Mouse (Mus musculus): ENCODE measurements around the gene Itprip.

Gene Itprip

DNA sequence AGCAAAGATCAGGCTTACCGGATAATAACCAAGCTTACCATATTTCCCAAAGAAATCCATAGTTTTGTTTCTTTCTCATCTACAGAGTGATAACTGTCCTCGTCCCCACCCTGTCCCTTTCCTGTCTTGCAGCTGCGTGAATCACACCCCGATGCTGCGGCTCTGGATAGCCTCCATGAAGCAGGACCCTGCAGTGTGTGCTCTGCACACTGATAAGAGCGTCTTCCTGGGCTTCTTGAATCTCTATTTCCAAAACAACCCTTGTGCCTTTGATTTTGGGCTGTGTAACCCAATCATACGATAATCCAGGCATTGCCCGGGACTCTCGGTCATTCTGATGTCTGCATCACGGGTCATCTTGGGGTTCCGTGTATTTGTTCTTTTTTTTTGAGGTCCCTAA lies 33.2 kb downstream of the Itprip start:
- no peak for DNase-seq (ENCODE audit: low read depth, low spot score)

DNA sequence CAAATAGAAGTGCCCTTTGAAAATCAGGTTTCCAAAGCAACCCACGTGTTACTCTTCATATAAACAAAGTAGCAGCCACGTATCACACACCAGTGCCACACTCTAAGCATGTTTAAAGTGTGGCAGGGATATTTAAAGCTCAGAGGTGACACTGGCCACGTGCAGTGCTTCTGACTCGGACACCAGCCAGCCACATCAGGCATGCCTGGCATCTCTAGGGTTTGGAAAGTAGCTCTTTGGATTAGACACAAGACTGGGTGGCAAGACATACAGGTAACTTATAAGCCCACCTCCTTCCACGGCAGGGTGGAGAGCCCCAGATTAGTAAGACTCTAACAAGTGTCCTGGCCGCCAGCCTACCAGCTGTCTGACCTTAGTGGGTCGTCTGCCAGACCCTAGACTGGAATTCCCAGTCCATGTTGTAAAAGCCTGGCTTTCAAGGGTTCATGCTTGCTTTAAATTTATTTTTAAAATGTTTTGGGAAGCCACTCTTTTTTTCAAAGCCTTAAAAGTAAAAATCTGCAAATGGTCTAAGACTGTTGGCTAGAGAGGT lies 33.8 kb downstream of the Itprip start:
- no peak for DNase-seq (ENCODE audit: low read depth, low spot score)

DNA sequence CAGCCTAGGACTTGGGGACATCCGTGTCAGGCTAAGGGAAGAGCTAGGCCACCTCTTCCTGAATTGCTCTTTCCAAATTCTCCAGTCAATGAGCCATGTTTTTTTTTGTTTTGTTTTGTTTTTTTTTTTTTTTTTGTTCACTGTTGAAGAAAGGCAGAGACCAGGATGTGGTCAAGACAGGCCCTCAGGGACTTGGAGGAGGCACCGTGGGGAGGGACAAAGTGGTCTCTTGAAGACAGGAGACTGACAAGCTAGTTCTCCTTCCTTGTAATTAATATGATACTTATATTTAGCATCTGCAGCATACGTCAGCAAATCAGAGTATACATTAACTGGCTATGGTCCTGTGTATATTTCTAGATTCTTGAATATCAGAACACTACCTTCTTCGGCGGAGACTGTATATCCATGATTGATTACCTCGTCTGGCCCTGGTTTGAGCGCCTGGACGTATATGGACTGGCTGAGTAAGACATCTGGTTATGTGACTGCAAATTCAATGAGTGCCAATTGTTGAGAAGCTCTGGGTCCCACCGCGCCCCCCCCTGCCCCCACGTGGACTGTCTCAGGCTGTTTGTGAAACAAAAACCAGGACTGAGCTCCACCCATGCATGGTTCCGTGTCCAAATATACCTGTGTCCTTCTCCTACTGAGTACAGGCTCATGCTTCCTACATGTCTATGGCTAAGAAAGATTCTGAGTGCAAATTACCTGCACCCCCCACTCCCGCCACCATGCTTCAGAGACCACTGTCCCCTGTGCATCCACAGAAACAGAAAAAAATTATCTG lies 34.6 kb downstream of the Itprip start:
- peak; percentile 88 for DNase-seq (ENCODE audit: low read depth, low spot score)

GRCm38 (mm10) chr19:47882882-47883254 lies 36.2 kb downstream of the Itprip start:
- no peak for DNase-seq (ENCODE audit: low read depth, low spot score)

DNA sequence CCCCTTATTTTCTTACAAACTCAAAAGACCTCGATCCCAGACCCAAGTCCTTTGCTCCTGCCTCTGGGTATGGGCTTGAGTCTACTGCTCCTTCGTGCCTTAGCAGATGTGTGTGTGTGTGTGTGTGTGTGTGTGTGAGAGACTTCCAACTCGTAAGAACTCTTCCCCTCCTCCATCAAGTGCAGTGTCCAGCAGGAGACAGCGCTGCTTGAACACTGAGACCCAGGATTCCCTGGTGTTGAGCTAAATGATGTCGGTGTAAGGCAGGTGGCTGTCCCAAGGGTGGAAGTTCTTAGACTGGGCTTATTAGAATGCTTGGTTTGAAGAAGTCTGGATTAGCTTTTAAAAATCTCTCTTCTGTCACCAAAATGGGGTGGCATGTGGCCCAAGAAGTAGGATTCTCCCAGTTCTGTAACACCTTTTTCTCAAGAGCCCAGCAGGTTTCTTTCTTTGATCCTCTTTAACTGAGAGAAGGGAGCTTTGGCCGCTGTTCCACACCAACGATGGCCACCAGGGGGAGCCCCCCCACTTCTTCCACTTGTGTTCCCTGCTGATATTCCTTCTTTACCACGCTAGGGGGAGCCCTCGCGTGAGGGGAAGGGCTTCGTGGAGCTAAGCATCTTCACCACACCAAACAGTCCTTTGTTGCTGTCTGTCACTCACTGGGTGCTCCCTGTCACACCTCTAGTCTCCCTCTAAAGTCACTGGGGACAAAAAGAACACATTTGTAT lies 36.8 kb downstream of the Itprip start:
- DNase-seq (ENCODE audit: low read depth, low spot score): peak; percentile 95

- DNase-seq (ENCODE audit: low read depth, low spot score): no peak
Measured at GRCm38 (mm10) chr19:47881538-47881937, 37.6 kb downstream of the Itprip start.

DNA sequence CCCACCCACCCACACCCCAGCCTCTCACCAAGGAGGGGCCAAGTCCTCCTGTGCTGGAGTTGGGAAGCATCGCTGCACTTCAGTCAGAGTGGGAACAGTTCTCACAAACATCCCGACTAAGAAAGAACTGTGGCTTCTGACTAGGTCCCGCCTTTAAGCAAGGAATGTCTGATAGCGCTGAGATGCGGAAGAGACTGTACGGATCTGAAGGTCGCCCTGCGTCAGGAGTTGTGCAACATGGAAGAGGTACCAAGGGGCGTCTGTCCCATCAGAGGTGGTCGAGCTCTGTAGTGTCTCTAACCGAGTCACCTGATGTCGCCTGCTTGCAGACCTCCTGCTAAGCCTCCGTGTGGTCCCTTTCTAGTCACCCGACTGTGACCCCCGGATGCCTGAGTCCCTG lies 42.8 kb downstream of the Itprip start:
- DNase-seq (ENCODE audit: low read depth, low spot score): no peak

DNA sequence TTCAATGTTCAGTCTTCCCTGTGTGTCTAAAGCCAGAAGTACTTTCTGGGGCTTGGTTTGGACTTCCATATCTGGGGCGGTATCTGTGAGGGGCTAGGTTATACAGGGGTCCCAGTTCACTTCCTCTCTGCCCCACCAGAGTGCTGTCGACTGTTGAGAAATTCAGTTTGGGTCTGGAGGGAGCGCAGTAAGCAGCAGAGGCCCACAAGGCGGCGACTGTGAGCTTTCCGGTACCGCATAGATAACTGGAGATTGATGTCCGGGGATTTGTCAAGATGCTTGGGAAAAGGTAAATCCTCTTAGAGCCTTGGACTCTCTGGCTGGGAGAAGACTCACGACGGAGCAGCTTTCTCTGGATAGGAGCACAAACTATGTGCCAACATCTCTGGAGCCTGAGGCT lies 47.6 kb downstream of the Itprip start:
- peak; percentile 65 for DNase-seq (ENCODE audit: low read depth, low spot score)

DNA sequence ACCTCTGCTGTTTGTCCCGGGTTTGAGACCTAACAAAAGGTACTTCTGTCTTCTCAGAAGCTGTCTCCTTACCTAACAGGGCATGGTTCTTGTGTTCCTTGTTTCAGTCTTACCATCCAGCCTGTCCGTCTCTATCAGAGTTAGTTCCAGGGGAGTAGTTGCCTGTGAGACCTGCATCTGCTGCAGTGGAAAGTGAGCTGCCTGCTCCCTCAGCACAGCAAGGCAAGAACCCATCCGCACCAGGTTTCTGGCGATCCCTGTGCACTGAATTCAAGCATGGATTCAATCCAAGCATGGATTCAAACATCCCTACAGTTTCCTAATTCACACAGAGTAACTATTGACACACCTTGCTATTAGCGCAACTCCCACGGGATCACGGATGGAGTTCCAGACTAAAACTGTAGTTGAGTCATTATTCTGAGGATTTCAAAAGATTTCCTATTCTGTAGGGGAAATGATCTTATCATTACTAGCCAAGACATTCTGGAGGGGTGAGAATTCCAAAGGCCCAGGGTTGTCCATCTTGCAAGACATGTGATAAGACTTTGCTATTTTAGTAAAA lies 48.9 kb downstream of the Itprip start:
- peak; percentile 89 for DNase-seq (ENCODE audit: low read depth, low spot score)

DNA sequence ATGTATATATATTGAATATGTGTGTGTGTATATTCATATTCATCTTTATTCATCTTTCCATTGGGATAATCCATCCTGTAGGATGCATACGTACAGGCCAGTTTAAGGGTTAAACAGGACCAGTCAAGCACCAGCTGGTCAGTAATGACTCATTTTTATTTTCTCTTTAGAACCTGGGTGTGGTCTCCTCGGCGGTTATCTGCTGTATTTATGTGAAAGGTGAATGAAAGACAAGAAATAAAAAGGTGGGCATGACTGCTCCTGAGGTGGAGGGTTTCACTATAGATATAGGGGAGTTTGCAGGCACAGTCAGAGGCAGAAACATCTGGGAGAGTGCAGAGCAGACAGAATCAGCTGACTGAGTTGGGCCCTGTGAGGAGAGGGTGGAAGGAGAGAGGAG lies 49.6 kb downstream of the Itprip start:
- DNase-seq (ENCODE audit: low read depth, low spot score): peak; percentile 82

DNA sequence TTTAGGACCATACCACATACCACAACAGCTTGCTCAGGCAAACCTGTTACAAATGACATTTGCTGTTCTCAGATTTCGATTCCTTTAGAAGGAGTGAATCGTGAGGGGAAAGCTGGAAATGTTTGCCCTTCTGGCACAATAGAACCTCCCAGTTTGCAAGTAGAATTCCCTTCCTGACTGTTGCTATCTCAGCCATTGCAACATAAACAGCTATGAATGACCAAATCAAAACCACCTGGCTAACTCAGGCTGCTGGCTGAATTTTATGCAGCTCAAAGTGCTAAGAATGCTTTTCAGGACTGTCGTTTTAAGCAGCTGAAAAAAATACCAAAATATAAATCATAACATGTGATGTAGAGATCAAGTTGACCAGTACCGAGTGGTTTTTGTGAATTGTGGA lies 50.1 kb downstream of the Itprip start:
- DNase-seq (ENCODE audit: low read depth, low spot score): peak; percentile 85

GRCm38 (mm10) chr19:47867628-47868175 lies 51.4 kb downstream of the Itprip start:
- DNase-seq (ENCODE audit: low read depth, low spot score): peak; percentile 52

DNA sequence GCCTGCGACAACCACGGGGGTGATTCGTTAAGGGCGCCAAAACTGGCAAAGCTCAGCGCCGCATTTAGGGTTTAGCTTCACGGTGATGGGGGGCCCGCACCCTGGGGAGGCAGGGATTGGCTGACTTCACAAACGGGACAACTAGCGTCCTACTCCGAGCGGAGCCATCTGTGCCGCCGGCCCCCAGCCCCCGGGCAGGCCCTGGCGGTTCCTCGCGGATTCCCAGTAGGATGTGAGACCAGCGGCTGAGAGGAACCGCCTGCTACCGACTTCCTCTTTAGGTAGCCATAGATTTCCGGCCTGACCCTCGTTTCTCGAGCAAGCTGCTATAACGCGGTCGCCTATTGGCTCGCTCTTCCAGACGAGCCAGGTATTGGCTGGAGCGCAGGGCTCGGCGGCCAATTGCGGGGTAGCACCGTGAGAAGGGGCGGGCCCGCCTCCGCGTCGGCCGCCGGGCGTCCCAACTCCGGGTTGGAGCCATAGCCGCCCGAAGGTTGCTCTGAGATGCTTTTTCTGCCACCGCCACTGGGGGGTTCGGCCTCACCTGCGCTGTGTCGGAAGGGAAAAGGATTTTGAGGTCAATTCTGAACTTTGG lies 53.6 kb downstream of the Itprip start, which contains the start of gene Gsto2:
TSS of gene Gsto2 (plus strand) at position 182 of the 595 bp plus-strand sequence.
- peak; percentile 85 for DNase-seq (ENCODE audit: low read depth, low spot score)

- DNase-seq (ENCODE audit: low read depth, low spot score): no peak
Measured at GRCm38 (mm10) chr19:47864721-47865120, 54.4 kb downstream of the Itprip start.

DNA sequence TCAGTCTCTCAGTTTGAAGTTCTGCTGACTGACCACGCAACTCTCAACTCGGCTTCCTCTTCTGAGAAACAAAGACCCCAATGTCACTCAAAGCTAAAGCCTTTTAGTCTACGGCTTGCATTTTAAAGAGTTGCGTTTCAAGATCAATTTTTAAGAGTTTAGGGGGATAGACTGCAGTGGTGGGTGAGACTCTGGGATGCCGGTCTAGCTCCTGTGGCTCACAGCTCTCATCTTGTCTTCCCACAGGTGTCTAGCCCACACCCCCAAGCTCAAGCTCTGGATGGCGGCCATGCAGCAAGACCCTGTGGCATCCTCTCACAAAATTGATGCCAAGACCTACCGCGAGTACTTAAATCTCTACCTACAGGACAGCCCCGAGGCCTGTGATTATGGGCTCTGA lies 55.0 kb downstream of the Itprip start:
- DNase-seq (ENCODE audit: low read depth, low spot score): no peak

DNA sequence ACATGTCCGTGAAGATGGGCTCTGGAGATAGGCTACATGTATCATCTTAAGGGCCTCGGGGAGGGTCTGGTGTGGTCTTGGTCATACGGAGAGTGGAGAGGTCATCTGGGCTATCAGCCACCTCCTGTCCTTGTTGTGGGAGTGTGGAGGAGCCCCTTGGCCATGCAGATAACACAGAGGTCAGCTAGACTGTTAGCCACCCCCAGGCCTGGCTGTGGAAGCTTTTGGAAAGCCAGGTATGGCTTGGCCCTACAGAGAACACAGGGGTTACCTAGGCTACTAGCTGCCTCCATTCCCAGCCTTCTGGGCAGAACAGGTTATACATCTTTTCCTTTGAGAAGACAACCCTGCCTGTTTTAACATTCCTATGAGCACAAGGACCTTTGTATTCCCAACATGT lies 56.5 kb downstream of the Itprip start:
- DNase-seq (ENCODE audit: low read depth, low spot score): no peak

DNA sequence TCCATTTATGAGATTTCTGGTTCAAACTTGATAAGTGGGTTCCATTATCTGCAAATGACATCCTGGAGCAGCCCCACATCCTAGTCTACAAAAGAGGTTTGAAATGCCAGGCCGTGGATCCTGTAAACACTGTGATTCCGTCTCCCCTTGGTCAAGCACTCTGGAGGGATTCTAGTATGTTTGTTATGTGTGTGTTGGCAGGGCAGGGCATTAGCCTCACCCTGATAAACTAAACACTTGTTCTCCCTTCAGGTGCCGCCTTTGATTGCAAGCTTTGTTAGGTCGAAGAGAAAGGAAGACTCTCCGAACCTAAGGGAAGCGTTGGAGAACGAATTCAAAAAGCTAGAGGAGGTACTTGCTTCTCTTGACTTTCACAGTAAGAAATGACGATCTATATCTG lies 59.9 kb downstream of the Itprip start:
- no peak for DNase-seq (ENCODE audit: low read depth, low spot score)

DNA sequence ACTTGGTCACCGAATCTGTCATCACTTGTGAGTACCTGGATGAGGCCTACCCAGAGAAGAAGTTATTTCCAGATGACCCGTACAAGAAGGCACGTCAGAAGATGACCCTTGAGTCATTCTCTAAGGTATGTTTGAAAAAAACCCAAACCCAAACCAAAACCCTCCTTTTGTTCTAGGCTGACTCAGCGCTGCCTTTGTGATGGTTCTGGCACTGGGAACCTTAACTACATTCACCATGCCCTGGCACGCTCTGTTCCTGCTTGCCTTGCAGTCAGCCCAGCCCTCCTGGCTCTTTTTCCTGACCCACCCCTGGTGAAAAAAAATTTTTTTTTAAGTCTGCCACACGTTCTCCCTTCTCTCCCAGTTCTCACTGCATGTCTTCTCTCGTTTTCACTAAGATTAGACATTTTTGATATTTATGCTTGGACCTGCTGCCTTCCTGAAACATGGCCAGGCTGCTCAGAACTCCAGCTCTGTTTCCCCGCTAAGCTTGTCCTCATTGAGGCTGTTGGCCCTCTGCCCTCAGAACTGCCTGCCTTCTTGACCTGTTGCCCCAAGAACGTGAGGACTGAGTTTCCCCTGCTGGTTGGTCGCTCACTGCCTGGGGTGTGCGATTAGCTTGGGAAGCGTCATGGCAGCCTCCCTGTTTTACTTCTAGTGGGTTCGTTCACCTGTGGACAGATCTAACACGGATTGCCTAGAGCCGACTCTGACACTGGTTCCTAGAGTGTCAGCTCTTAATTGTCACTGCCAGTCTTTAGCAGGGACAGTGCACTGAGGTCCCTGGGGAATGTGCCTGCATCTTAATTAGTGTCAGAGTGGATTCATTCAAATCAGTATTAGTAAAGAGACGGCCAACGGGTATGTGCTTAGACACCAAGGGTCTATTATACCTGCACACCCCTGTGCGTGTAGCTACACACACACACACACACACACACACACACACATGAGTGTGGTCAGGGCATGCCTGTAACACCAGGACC lies 60.8 kb downstream of the Itprip start:
- no peak for DNase-seq (ENCODE audit: low read depth, low spot score)

- DNase-seq (ENCODE audit: low read depth, low spot score): peak; percentile 96
Measured at GRCm38 (mm10) chr19:47854796-47855783, 64.0 kb downstream of the Itprip start, which contains the start of gene Gsto1. TSS of gene Gsto1 (plus strand) at chr19:47854970.
